Mouse (Mus musculus) c-Kit-positive CD71-positive TER-119-negative erythroid progenitor cells, embryonic 14.5 days (primary cell): ENCODE measurements around the gene Kcnj1.
A peak's percentile ranks its signal among the peaks of the same experiment; 100 is the strongest.

Experiments used
- DNase-seq: peaks from one replicate; pipeline ENCODE4 v3.0.0-alpha.2; 2013; ENCODE audit warnings: low read depth

Kcnj1 gene

DNA sequence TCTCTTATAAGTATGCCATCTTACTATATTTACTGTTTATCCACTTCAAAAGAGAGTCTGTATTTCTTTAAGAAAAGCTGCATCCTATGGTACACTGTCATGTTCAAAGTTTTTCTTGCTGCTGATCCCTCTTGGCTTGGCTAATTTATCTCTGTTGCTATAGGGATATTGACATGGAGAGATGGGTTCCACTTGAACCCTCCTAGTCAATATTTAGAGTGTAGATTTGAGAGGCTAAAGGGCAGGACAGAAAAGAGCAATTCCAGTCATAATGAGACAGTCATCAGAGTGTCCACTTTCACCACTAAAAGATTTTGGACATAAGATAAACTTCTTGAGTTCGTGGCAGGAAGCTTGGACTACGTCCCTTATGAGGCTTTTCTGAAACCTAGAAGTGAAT is 27.9 kb downstream of the Kcnj1 start:
- DNase-seq, result no peak

DNA sequence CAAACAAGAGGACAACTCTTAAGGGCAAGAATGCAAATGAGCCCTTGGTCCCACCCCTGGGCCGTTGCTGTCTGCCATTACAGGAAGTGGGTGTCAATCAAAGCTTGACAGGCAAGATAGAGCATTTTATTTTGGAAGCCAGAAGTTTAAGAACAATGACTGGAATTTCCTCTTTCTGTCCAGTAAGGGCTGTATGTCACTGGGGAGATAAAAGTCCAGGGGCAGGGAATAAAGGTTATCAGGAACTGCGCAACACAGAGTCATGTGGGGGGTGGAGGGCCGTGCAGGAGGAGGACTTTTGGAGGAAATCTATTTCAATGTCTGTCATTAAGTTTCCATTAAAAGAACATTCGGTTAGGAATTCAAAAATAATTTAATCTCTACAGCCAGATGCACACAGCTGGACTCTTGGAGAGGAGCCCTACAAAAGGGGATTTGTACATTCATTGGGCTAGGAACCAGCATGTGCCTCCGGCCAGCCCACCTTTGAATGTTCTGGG is 28.4 kb downstream of the Kcnj1 start:
- DNase-seq, result no peak

DNA sequence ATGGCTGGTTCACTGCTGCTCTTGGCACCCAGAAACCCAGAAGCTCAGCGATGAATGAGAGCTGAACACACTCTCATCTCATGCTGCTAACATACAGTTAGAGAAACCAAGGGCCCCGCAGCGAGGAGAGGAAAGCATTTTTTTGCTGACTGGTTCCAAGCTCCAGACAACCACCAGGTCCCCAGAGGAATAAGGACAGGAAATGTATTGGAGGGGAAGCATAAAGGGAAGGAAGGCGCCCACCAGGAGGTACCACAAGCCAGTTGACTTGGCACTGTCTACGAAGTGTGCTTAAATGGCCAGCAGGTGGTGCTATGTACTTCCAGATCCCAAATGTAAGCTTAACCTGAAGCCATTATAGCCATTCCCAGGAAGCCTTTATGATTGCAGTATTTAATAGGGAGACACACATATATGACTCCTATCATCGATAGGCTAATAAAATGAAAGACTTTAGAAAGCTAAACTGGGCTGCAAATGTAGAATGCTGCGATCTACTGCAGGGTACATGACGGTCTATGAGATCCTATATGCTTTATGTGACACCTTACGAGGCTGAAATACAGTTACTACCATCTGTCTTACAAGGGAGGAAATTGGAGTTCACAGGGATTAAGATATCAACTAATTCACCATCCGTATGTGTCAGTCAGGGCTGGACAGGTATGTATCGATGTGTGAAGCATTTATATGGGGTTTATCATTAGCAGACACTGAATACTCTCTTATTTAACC is 33.1 kb downstream of the Kcnj1 start:
- peak; percentile 19 for DNase-seq

DNA sequence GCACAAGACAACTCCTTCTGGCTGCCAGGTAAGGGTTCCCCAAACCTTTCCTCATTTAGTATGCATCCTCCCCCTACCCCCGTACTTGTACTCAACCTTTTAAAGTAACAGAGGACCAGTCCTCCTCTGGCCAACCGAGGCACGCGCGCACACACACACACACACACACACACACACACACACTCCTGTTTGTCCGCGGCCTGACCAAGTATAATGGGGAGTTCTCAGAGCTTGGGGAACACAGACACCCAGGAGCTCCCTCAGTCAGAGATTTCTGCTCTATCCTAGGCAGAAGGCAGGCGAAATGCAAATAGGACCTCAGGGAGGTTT is 36.4 kb downstream of the Kcnj1 start:
- DNase-seq, result no peak

DNA sequence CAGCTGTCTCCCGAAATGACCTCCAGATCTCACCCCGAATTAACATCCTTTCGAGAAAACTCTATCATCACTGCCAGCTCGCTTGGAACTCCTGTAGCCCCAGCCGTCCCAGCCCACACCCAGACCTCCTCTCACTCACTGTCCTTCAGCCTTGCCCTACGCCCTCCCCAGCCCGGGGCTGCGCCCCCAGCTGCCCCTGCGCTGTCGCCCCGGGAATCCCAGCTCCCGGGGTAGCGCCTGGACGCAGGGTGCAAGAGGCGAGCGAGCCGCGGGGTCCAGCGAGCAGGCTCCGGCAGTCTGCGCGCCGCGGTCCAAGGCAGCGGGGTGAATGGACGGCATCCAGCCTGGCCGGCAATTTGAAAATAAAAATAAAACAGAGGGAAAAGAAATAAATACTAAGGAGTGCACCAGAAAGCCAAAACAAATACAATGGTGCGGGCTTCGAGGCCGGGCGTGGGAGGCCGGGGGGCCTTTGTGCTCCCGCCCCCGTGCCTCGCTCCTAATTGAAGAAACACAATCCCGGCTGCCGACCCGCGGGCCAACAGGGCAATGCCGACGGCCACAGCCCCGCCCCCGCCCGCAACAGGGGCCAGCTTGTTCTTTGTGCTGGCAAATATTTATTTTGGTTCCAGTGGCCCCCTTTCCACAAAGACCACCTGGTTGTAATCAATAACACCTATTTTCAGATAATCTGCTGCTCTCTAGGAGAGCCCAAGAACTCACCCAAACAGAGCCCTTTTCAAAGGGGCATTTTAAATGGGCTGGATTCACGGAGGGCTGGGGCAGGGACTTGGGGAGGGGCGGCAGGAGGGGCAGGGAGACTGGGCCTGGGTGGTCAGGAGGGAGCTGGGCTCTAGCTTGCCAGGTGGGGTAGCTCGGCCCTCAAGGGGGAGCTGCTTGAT is 37.0 kb downstream of the Kcnj1 start:
- no peak for DNase-seq

DNA sequence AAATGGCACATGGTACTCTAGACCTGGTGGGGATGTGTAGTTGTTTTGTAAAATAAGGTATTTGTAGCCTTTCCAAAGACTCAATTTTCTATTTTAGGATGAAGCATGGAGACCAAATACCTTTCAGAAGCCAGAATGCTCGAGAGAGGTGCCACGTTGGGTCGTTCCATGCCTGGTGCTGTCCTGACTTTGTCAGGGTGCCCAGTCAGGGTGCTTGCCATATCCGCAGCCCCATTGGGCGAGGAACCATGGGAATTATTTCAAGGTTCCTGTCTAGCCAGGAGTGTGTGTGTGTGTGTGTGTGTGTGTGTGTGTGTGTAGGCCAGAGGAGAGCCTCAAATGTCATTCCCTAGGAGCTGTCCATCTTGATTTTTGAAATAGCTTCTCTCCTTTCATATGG is 38.4 kb downstream of the Kcnj1 start:
- DNase-seq, result no peak

DNA sequence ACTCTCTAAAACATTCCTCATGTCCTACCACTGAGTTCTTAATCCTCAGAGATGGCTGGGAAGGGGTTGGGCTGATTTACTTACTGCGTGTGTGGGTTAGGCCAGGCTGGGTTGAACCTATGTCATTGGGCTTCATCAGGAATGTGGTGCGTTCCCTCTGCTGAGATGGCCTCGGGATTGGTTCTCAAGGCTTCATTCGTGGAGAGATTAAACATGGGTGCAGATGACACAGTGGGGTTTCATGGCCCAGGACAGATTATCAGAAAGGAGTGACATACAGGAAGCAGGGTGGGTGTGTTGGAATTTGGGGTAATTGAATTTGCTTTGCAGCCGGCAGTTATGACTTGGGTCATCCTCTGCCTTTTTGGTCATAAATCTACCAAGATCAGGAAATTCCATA is 39.2 kb downstream of the Kcnj1 start:
- no peak for DNase-seq

DNA sequence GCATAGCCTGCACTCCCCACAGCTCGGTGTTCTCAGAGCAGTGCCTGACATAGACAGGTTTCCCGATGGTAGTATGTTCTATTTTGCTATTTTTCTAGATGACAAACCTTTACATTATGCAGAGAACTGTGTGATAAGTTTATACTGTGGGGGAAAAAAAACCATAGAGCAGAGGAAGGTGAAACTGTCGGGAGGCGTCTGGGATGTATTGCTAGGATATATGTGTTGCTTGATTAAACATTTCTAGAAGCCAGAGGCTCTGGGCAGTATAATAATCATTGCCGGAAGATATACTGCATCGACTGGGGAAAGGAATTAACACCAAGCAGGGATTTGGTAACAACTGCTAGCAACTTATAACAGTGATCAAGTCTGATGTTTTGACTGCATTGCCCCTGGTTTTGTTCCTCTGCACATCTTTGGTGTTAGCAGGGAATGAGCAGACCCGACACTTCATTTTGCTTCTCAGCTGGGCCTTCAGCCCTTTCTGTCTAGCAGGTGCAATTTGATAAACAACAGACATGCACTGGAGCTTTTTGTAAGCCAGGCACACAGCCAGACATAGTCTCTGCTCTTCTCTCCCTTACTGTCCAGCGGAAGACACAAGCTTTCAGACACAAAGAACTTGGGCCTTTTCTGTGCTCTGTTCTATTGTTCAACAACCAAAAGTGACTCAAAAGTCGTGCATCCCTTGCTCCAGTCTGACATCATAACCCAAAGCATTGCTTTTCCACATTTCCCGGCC is 40.7 kb downstream of the Kcnj1 start:
- no peak for DNase-seq

DNA sequence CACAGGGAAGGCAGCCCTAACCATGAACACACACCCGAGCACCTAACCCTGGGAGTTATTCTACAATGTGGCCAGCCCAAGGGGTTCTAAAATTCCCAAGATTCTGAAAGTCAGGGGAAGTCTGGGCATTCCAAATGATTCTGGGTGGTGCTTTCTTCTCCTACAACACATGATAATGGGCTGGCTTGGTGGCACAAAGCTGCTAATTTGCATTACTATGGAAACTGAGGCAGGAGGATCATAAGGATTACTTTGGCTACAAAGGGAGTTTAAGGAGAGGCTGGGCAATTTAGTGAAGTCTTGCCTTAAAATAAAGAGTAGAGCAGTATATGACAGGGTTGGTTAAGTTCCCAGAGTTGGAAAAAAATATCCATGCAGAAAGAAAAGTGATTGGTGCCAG is 42.7 kb downstream of the Kcnj1 start:
- no peak for DNase-seq

DNA sequence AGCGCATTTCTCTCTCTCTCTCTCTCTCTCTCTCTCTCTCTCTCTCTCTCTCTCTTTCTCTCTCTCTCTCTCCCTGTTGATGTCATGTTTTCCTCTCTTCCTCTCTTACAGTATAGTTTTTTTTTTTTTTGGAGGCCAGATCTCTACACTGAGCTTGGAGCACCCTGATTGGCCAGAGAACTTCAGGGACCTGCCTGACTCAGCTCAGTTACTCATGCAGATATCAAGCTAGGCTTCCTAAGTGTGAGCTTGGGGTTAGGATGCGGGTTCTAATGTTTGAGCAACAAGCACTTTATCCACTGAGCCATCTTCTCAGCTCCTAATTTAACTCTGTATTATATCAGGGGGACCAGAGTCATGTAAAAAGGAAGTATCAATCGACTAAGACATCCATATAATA is 43.7 kb downstream of the Kcnj1 start:
- no peak for DNase-seq

DNA sequence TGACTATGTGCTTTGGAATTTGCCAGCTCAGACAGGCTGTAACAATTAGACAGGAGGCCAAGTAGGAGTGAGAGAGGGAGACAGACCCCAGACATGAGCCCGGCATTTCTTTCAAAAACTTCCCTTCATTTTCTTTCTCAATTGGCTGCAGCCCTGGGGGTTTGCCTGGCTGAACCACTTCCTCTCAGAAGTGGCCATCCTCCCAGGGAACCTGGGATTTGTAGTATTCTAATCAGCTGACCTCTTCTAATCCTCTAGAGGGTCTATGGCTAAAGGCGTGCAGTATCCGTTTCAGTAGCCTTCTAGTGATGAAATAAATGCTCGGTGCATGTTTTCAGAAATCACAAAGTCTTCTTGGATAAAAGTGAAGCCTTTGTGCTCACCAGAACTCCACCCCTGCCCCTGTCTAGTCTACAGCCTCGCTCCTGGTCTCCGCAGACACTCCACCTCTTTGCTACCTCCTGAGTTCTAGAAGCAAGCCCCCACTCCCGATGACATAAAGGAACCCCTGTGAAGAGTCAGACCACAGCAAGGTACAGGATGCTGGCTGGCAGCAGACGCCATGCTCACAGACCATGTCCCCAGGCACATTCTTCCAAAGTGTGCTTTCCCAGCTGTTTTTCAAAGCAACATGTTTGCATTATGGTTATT is 45.3 kb downstream of the Kcnj1 start:
- no peak for DNase-seq

DNA sequence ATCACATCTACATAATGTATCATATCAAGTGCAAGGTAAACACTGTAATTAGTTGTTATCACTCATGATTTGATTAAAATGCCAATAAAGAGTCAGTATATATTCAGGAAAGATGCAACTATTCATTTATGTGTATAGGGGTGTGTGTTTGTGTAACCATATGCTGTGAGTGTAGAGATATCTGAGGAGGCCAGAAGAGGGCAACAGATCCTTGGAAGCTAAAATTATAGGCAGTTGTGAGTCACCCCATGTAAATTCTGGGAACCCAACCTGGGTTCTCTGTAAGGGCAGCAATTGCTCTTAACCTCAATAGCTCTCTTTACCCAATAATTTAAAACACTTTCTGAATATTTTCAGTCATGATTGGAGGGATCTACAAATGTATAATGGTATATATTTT is 48.4 kb downstream of the Kcnj1 start:
- no peak for DNase-seq

DNA sequence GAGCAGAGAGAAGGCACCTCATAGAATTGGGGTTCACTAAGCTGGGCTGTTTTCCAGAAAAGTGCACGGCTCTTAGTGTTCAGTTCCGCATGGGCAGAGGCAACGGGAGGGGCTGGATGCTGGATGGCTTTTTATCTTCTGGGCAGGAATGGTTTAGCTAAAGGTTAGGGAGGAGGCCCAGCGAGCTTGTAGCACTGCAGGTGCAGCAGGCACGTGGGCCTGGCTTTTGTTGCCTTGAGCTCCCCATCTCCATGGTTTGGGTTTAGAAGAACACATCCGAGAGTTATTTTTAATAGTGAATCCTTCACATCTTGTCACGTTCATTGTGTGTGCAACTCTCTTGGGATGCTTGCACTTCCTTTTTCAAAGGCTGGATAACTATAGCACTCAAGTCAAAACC is 53.0 kb downstream of the Kcnj1 start:
- DNase-seq, result no peak

DNA sequence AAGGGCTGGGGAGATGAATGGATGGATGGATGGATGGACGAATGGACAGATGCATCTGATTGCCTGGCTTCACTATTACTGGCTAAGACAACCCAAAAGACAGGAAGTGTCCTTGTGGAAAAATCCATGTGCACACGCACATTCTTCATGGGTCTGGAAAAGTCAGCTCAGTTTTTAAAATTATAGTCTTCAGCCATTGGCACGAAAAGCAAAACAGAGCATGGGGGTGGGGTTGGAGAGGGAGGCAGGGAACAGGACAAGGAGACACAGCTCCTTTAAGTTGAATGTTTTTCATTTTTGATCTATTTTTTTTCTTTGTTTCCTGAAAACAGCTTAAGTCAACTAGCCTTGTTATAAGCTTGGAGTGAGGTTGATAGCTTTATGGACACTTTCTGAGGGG is 58.8 kb downstream of the Kcnj1 start:
- no peak for DNase-seq

DNA sequence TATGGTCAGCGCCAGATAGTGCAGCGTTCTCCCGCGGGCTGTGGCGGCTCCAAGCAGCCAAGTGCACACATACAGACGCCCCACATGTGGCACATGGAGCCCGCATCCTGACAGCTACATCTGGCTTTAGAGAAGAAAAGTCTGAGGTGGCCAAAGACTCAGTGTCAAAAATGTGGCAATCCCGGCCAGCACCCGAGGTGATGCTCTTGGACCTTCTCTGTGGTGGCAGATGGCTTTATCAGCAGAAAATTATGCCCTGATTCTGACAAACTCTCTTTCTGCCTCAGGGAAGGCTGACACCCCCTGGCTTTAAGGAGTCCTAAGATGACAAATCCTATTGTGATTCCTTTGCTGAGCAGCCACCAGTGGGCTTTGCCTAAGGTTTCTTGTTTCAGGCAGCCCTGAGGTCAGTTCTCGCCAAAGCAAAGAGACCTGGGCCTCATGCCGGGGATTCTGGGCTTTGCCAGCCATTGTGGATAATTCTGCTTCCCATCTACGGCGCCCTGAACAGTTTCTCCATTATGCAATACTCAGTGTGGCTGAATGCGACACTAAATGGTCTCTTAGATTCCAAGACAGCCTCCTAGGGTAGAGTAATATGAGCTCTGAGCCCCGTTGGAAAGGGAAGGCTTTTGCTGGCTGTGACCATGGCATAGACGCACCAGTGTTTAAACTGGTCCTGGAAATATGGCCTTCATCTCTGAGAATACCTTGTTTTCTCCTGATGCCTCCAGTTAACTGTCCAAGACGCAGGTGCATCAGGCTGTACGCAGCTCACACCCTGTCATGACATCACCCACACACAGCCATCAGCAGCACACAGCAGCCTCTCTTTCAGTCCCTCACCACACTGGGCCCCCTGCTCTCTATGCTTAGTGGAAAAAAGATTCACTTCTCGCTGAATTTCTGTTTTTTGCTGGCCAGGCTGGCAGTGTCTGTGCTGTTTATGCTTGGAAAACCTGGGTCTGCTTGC is 62.2 kb downstream of the Kcnj1 start:
- DNase-seq, result no peak

DNA sequence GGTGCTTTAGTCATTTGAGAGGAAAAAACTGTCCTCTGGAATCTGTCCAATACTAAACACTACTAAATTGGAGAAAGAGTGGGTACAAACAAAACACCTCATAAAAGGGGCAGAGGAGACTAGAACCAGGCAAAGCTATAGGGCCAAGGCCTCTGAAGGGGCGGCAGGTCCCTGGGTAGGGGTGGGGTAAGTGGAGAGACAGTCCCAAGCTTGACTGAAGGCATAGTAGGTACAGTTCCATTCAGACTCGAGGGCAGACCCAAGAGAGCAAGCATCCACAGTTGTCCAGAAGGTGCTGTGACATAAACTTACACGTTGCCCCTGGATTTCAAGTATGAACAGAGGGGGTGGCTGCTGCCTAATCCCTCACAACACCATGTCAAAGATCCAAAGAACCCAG is 70.8 kb downstream of the Kcnj1 start:
- no peak for DNase-seq

DNA sequence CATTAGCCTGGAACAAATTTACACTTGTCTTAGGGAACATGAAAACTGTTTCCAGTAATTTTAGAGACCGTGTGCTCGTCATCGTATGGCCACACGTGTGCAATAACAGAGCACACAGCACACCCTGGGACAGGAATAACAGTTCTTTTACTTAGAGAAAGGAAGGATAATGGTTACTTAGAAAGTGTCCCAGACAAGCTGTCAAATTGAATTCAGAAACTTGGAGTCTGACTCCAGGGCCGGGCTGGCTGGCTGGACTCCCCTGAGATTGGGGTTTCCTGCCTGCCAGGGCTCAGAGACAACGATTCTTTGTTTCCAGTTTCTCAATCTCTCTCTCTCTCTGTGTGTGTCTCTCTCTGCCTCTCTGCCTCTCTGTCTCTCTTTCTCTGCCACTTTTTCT is 71.5 kb downstream of the Kcnj1 start:
- DNase-seq, result no peak

DNA sequence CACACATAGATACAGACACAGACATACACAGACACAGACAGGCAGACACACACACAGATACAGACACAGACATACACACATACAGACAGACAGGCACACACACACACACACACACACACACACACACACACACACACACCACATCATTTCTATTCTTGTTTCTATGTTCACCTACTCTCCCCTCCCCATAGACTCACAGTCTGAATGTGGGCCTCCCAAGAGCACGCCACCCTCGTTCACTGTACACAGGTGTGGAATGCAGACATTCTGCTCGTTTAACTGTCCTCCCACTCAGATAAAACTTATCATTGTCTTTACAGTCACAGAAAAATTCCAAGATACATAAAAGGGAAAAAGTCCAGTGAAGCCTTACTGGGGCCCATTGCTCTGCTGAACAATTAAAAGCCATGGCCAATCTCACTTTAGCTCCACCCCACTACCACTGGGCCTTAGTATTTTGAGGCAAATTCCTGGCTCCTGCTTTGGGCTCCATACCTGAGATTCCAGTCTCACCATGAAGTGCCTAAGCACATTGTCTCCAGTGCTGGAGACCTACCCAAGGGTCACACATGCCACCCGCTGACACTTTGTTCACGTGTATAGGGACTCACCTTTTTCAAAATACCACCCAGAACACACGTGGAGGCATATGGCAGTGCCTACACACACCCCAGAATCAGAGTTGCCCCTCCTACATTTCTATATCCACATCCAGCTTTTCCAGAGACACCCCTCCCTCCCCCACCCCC is 72.3 kb downstream of the Kcnj1 start:
- DNase-seq, result no peak

DNA sequence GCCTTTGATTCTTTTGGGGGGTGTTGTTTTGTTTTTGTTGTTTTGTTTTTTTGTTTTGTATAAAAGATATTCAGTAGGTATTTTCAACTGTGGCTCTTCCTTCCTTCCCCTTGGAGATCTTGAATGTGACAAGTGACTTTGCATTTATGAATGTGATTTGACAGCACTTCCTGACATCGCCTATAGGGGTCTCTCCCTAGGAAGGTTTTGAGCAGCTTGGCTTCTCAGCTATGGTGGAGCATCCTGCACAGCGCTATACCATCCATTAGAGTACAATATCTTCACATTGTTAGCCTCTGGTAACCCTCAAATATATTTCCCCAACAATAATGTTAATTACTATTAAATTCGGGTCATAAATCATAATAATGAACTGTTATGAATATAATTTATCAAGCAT is 73.5 kb downstream of the Kcnj1 start:
- peak; percentile 8 for DNase-seq

DNA sequence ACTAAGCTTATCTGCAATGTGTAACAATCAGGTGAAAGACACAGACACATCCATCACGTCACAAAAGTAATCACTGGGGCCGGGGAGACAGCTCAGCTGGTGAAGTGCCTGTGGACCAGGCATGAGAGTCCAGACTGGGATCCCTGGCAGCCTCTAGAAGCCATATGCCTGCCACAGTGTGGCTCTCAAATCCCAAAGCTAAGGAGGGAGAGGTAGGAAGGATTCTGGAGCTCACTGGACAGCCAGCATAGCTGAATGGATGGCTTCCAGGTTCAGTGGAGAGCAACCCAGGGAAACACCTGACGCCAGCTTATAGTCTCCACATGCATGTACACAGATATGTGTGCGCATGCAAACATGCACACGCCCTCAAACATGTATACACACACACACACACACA is 76.5 kb downstream of the Kcnj1 start:
- no peak for DNase-seq
